Mouse (Mus musculus) forebrain, embryonic 13.5 days (tissue): ENCODE data around the gene Erbb2. TPM values are rescaled to one million over a fixed set of nuclear protein-coding genes. Genes with fewer than 3 reads are reported as not detected.
"Not testable (repeated sequence)": the region's sequence is repeated elsewhere in the genome, so short reads cannot be mapped to it uniquely, and the experiment has no call there.

Experiments used
- ATAC-seq: fragments of 200-750 bp; cut with Nextera tagmentation; 2 replicates; pipeline ENCODE4 v1.8.0; 2017
- H3K27ac ChIP-seq: fragments of 300-500 bp; sonication (generic); 2 replicates; pipeline ENCODE4 v1.5.1; 2015; ENCODE audit warnings: inconsistent platforms, mild to moderate bottlenecking, moderate library complexity
- H3K27me3 ChIP-seq: fragments of 300-500 bp; sonication (generic); 2 replicates; pipeline ENCODE4 v1.6.1; 2015; ENCODE audit warnings: mild to moderate bottlenecking, inconsistent platforms
- H3K36me3 ChIP-seq: fragments of 300-500 bp; sonication (generic); 2 replicates; pipeline ENCODE4 v1.6.1; 2015; ENCODE audit warnings: mild to moderate bottlenecking, inconsistent platforms; ENCODE audit not compliant: poor library complexity, severe bottlenecking
- H3K4me1 ChIP-seq: fragments of 300-500 bp; sonication (generic); 2 replicates; pipeline ENCODE4 v1.6.1; 2015; ENCODE audit warnings: inconsistent platforms
- H3K4me2 ChIP-seq: fragments of 300-500 bp; sonication (generic); 2 replicates; pipeline ENCODE4 v1.6.1; 2015; ENCODE audit warnings: inconsistent platforms, mild to moderate bottlenecking, moderate library complexity
- H3K4me3 ChIP-seq: fragments of 300-500 bp; sonication (generic); 2 replicates; pipeline ENCODE4 v1.5.1; 2015; ENCODE audit warnings: mild to moderate bottlenecking, inconsistent platforms
- H3K9ac ChIP-seq: fragments of 300-500 bp; sonication (generic); 2 replicates; pipeline ENCODE4 v1.6.1; 2015; ENCODE audit warnings: mild to moderate bottlenecking, inconsistent platforms
- H3K9me3 ChIP-seq: fragments of 300-500 bp; sonication (generic); replicated peaks from 2 replicates; pipeline ENCODE4 v1.6.1; 2016; ENCODE audit warnings: inconsistent platforms
- WGBS: fragments of 180-500 bp; shearing (Covaris S2); methylation state at CpG from one replicate; pipeline ENCODE4 v1.1.7; 2015; 5-methylcytosine and 5-hydroxymethylcytosine counted together
- polyA plus RNA-seq: library from polyadenylated mRNA; unstranded; fragments of >200 nt; fragmentation: Nextera tagmentation; extraction: Ambion mirVana; gene quantifications from 2 replicates; pipeline ENCODE4 v1.2.1, GENCODE M21; 2015

Gene Erbb2
- polyA plus RNA-seq, 1 experiment from 2014 or later: 6.7 TPM

DNA sequence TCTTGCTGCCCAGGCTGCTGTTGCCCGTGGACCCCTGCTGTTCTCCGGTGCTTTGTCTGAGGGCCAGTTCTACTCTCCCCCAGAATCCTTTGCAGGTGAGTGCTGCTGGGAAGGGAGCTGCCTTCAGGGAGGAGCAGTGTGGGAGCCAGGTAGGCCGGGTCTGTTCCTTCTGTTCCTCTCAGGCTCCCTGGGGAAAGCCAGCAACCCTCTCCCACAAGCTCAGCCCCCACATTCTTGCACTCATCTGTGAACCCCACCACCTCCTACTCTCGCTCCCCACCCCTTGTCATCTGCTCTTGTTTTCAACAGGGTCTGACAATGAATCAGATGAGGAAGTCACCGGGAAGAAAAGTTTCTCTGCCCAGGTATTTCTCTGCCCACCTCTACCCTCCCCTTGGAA lies 35.5 kb upstream of the Erbb2 start:
- 67% methylated on average over 5 of the region's 5 CpGs for WGBS
- Histone ChIP-seq H3K27me3 (no peaks in the 10 kb centered on the region), H3K9me3 (no peaks in the 10 kb centered on the region), H3K9ac (no peak overlapping the region), H3K27ac (no peak overlapping the region), H3K4me1 (peaks cover 10% of the 10 kb centered on the region), H3K4me2 (no peak overlapping the region), H3K36me3 (peaks cover 70% of the 10 kb centered on the region), H3K4me3 (no peak overlapping the region)
- no peak for ATAC-seq

DNA sequence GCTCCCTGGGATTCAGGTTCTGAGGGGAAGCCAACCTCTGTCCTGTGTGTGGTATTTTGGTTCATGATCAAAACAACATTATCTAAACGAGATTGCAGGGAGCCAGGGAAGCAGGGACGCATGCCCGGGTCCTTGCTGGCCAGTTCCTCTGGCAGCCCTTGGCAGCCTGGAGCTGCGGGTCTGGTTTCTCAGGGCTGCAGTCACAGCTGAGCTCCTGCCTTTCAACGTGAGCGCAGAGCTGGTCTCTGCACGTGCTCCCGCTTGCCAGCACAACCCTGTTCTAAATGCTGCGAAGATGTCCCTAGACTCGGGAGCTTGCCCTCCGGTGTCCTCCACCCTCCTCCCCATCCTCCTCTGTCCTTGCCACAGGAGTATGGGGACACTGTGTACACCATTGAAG lies 34.5 kb upstream of the Erbb2 start:
- Histone ChIP-seq H3K4me1 (0 out of 2 replicates have a peak, but pooled peaks cover 3% of the 10 kb centered on the region), H3K27ac (no peak overlapping the region), H3K27me3 (no peaks in the 10 kb centered on the region), H3K9ac (no peak overlapping the region), H3K9me3 (no peaks in the 10 kb centered on the region), H3K4me2 (no peak overlapping the region), H3K36me3 (peaks cover 70% of the 10 kb centered on the region), H3K4me3 (no peak overlapping the region)
- 84% methylated on average over 11 of the region's 11 CpGs for WGBS
- no peak for ATAC-seq

DNA sequence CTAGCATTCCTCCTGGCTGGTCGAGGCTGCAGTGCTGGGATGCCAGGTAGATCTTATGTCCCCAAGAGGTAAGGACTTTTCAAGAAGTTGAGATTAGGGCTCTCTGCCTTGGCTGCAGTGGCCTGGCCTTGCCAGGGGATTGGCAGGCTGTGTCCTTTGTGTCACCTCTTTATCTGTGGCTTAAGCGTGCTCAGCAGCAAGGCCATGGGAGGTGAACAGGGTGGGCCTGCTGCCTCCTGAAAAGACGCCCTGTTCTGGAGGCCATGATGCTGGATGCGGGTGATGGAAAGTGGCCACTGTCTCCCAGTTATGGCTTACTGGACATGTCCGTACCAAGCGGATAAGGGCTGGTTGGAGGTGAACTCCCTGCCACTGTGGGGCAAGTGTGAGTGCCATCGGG lies 32.9 kb upstream of the Erbb2 start:
- H3K36me3 ChIP-seq: peaks cover 66% of the 10 kb centered on the region

DNA sequence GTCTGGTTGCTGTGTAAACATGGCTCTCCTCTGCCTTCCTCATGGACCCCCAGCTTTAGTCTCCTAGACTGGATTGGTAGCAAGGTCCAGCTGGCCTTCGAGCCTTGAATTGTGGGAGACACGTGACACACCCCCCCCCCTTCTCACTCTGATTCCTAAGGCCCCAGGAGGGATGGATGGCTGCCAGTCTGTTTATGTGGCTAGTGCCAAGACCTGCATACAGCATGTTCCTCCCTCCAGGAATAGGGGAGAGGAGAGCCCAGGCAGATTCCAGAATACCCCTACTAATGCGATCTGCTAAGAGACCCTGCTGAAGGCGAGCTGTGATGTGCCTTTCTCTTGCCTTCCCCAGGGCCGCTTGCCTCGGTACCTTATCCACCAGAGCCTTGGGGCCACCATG lies 32.2 kb upstream of the Erbb2 start:
- Histone ChIP-seq H3K9me3 (no peaks in the 10 kb centered on the region), H3K27me3 (peaks cover 11% of the 10 kb centered on the region), H3K4me3 (no peak overlapping the region), H3K36me3 (peaks cover 61% of the 10 kb centered on the region), H3K9ac (no peak overlapping the region), H3K27ac (peak overlapping the region; percentile 7; the same call in 1 of the 2 replicates), H3K4me1 (0 out of 2 replicates have a peak, but pooled peaks cover 2% of the 10 kb centered on the region), H3K4me2 (no peak overlapping the region)
- WGBS: 85% methylated on average over 6 of the region's 6 CpGs
- ATAC-seq: no peak

More for the DNA sequence above, 32.9 kb upstream of the Erbb2 start:
- Histone ChIP-seq H3K4me1 (0 out of 2 replicates have a peak, but pooled peaks cover 2% of the 10 kb centered on the region), H3K9me3 (no peaks in the 10 kb centered on the region), H3K27ac (no peak overlapping the region), H3K9ac (no peak overlapping the region), H3K4me3 (no peak overlapping the region), H3K27me3 (0 out of 2 replicates have a peak, but pooled peaks cover 5% of the 10 kb centered on the region), H3K4me2 (no peak overlapping the region)
- 88% methylated on average over 7 of the region's 7 CpGs for WGBS
- ATAC-seq: no peak

DNA sequence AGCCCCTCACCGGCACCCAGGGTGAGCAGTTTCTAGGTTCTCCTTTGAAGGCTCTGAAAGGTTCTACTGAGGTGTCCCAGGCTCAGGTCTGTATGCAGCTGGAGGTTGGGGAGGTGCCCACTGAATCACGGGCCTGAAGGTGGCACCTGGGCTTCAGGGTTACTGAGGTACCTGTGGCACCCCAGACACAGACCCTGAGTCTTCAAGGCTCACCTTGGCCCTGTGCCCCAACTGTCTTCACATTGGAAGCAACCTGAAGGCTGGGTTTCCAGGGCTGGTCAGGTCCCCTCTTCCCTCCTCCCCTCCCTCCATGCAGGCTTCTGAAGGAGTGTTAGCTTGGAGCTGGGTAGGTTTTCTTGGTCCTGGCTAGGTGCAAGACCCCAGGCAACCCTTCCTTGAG lies 30.6 kb upstream of the Erbb2 start:
- H3K27ac ChIP-seq: no peak overlapping the region
- no peak overlapping the region for H3K9ac ChIP-seq
- ATAC-seq: no peak
- H3K9me3 ChIP-seq: no peaks in the 10 kb centered on the region
- 96% methylated on average over 2 of the region's 2 CpGs for WGBS
- H3K4me3 ChIP-seq: no peak overlapping the region
- peaks cover 45% of the 10 kb centered on the region for H3K36me3 ChIP-seq
- 0 out of 2 replicates have a peak, but pooled peaks cover 2% of the 10 kb centered on the region for H3K4me1 ChIP-seq
- no peak overlapping the region for H3K4me2 ChIP-seq
- peaks cover 27% of the 10 kb centered on the region for H3K27me3 ChIP-seq

DNA sequence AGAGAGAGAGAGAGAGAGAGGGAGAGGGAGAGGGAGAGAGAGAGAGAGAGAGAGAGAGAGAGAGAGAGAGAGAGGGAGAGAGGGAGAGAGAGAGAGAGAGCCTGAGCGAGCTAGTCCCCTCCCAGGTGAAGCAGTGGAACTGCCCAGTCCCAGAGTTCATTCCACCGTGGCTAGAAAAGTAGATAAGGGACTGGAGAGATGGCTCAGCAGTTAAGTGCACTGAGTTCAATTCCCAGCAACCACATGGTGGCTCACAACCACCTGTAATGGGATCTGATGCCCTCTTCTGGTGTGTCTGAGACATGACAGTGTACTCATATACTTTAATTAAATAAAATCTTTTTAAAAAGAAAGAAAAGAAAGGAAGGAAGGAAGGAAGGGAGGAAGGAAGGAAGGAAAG lies 29.9 kb upstream of the Erbb2 start:
- 33% methylated on average over 1 of the region's 2 CpGs for WGBS
- not testable (repeated sequence) for H3K27ac ChIP-seq, H3K4me3 ChIP-seq, ATAC-seq, H3K9ac ChIP-seq, H3K4me2 ChIP-seq, H3K9me3 ChIP-seq, H3K4me1 ChIP-seq
- H3K36me3 ChIP-seq: peaks cover 38% of the 10 kb centered on the region
- peaks cover 34% of the 10 kb centered on the region for H3K27me3 ChIP-seq

DNA sequence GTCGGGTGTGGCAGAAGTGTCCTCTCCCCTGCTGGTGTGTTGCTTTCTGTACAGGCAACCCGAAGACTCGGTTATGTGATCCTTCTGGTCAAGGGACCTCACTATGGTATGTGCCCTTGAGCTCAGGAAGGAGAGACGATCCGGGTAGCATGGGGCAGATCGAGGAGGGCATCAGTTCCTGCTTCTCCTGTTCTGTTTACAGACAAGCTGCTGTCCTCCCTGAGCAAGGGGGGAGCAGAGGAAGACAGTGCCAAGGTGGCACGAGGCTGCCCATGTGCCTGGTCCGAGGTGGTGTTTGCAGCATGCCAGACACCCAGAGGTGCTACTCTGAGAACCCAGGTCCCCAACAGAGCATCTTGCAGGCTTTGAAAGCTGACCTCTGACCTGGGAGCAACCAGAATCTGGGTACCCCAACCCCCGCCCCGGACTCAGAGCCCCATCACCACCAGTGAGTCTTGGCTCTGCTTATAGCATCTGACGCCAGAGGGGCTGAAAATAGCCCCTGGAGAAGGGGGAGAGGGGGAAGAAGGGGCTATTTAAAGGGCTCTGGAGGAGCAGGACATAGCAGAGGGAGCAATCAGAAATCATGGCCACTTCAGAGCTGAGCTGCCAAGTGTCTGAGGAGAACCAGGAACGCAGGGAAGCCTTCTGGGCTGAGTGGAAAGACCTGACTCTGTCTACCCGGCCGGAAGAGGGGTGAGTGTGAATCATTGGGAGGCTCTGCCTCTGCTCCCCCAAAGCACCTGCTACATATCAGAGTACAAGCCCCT lies 28.8 kb upstream of the Erbb2 start, which contains the start of gene Tcap:
Gene Tcap, plus strand, starts transcription at position 551 of the 770 bp plus-strand sequence.
- Histone ChIP-seq H3K36me3 (peaks cover 27% of the 10 kb centered on the region), H3K9me3 (no peaks in the 10 kb centered on the region), H3K4me1 (0 out of 2 replicates have a peak, but pooled peaks cover 2% of the 10 kb centered on the region), H3K9ac (0 out of 2 replicates have a peak within 1 kb of the TSS, but pooled peaks have one; percentile 8), H3K4me3 (no peak within 1 kb of the TSS), H3K27ac (no peak within 1 kb of the TSS), H3K27me3 (peaks cover 45% of the 10 kb centered on the region), H3K4me2 (no peak within 1 kb of the TSS)
- ATAC-seq: no peak
- WGBS: 66% methylated on average over 14 of the region's 14 CpGs

DNA sequence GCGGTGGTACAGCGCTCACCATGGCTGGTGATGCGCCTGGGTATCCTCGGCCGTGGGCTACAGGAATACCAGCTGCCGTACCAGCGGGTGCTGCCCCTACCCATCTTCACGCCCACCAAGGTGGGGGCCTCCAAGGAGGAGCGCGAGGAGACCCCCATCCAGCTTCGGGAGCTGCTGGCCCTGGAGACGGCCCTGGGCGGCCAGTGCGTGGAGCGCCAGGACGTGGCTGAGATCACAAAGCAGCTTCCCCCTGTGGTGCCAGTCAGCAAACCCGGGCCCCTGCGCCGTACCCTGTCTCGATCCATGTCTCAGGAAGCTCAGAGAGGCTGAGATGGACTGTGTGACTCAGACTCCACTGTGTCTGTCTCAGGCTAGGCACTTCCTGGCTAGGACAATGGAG lies 28.1 kb upstream of the Erbb2 start:
- 0 out of 2 replicates have a peak, but pooled peaks cover 2% of the 10 kb centered on the region for H3K4me1 ChIP-seq
- no peak overlapping the region for H3K4me3 ChIP-seq
- H3K27ac ChIP-seq: no peak overlapping the region
- peaks cover 20% of the 10 kb centered on the region for H3K36me3 ChIP-seq
- no peaks in the 10 kb centered on the region for H3K9me3 ChIP-seq
- H3K9ac ChIP-seq: no peak overlapping the region
- WGBS: 76% methylated on average over 20 of the region's 20 CpGs
- H3K27me3 ChIP-seq: peaks cover 49% of the 10 kb centered on the region
- no peak for ATAC-seq
- no peak overlapping the region for H3K4me2 ChIP-seq

DNA sequence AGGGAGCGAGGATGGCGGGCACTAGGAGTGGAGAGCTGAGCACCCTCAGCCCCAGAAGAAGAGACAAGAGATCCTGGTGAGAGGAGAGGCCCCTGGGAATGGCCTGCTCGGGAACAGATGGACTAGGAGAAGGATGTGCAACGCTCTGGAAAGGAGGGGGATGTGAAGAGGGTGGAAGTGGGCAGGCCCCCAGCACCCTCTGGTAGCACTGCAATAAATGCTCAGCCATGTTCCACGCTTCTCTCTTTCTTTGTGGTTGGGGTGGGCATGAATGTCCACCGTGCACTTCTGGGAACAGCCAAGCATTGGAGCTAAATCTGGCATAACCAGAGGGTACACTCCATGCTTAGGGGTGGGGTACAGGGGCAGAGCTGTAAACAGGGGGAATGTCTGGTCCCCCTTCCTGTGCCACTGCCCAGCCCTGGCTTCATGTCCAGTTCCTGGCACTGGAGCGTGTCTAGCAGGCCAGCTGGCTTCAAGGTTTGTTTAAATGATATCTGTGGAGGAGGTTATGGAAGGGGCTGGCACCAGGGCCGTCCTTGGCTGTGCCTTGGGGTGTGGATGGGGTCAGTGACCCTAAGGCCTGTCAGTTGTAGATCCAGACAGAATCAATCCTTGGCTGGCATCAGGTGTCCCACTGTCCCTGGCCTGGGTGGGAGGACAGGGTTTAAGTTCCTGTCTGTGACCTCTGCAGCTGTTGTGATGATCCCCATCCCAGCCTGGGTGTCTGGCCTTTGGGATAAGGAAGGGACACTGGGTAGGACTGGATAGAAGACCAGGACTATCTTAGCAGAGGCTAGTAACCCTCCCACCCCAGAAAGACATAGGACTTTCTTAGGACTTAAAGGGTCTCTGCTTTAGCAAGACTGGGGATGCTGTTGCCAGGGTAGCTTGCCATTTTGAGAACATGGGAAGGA lies 27.3 kb upstream of the Erbb2 start:
- Histone ChIP-seq H3K9ac (peak overlapping the region; percentile 9; the same call in 1 of the 2 replicates), H3K36me3 (peaks cover 12% of the 10 kb centered on the region), H3K27ac (no peak overlapping the region), H3K4me3 (no peak overlapping the region), H3K27me3 (peaks cover 49% of the 10 kb centered on the region), H3K4me1 (0 out of 2 replicates have a peak, but pooled peaks cover 2% of the 10 kb centered on the region), H3K9me3 (no peaks in the 10 kb centered on the region), H3K4me2 (no peak overlapping the region)
- 62% methylated on average over 8 of the region's 8 CpGs for WGBS
- no peak for ATAC-seq

DNA sequence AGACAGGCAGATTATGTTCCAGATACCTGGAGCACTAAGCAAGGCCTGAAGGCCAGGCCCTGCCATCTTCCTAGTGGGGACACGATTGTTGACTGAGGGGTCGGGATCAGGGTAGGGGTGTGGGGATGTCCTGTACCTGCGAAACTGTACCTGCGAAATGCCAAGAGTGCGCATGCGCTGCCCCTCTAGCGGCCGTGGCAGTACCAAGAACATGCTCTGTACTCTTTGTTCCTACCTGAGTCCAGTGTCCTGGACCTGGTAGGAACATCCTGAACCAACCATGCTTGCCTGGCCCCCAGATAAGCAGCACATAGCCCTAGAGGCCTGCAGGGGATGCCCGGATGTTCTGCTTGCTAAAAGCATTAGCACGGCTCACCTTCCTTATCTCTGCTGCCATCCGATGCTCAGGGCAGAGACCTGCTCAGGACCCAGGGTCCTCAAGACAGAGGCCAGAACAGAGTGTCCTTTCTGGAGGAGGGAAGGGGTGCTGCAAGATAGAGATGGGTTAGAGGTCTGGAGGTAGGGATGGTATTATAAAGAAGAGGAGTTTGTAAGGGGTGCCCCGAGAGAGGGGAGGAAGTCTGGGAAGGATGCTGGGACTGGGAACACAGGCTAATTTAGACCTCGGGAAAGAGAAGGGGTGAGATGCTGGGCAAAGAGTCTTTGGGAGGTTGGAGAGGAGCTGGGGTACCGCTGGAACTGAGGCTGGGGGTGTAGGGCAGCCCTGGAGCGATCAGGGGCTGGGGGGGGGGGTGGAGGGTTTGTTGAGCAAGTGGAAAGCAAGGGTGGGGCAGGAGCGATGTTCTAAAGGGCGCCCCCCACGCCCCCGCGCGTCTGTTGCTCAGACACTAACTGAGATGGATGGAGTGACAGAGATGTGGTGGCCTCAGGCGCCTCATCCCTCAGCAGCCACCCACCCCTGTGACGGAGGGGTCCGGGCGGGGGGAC lies 26.4 kb upstream of the Erbb2 start, which contains the start of gene Pnmt:
Gene Pnmt, plus strand, starts transcription at position 813 of the 948 bp plus-strand sequence.
- WGBS: 57% methylated on average over 25 of the region's 25 CpGs
- Histone ChIP-seq H3K36me3 (peaks cover 3% of the 10 kb centered on the region), H3K4me1 (0 out of 2 replicates have a peak, but pooled peaks cover 2% of the 10 kb centered on the region), H3K9me3 (no peaks in the 10 kb centered on the region), H3K27ac (no peak within 1 kb of the TSS), H3K27me3 (peaks cover 58% of the 10 kb centered on the region), H3K4me3 (no peak within 1 kb of the TSS), H3K4me2 (peak within 1 kb of the TSS; percentile 14; the same call in 1 of the 2 replicates), H3K9ac (peak within 1 kb of the TSS; percentile 37; the same call in 1 of the 2 replicates)
- no peak for ATAC-seq

DNA sequence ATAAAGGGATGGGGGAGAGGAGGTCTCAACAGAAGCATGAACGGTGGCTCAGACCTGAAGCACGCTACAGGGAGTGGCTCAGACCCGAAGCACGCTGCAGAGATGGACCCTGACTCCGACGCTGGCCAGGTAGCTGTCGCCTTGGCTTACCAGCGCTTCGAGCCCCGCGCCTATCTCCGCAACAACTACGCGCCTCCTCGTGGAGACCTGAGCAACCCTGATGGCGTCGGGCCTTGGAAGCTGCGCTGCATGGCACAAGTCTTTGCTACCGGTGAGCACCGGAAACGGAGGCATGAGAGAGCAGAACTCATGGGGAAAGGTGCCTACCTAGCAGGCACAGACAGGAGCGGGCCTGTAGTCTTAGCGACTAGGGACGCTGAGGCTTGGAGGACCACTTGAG lies 25.7 kb upstream of the Erbb2 start:
- Histone ChIP-seq H3K9me3 (no peaks in the 10 kb centered on the region), H3K4me3 (no peak overlapping the region), H3K4me2 (peak overlapping the region; percentile 14; the same call in 1 of the 2 replicates), H3K36me3 (no peaks in the 10 kb centered on the region), H3K9ac (no peak overlapping the region), H3K27ac (no peak overlapping the region), H3K4me1 (0 out of 2 replicates have a peak, but pooled peaks cover 2% of the 10 kb centered on the region), H3K27me3 (peaks cover 65% of the 10 kb centered on the region)
- WGBS: 23% methylated on average over 24 of the region's 24 CpGs
- no peak for ATAC-seq
